Mouse (Mus musculus): ENCODE measurements around the gene Agps. TPM values are rescaled to one million over a fixed set of nuclear protein-coding genes. Genes with fewer than 3 reads are reported as not detected.
A peak's percentile ranks its signal among the peaks of the same experiment; 100 is the strongest.
"Not testable (repeated sequence)": the region's sequence is repeated elsewhere in the genome, so short reads cannot be mapped to it uniquely, and the experiment has no call there.

Agps gene
- total RNA-seq, 2 experiments from 2014 or later: 24.3 to 27.6 TPM

DNA sequence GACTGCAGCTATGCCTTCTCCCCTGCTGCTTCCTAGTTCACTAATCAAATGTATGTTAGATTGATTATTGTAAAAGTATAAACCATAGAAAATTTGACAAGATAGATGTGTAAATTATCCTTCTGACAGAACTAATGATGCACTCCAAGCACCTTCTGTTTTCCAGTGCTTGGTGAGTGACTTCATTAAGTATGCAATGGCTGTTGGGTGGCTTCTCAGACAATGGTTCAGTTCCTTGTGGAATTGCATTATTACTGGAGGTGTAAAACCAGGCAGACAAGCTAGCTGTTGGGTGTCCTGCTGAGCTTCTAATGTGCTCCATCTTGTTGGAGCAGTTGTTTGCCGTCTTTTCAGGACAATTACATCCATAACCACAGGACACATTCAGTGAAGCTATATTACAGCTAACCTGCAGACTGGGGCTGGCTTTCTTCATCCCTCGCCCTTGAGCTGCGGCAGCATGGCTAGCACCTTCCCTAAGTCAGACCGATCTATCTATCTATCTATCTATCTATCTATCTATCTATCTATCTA lies 91.9 kb downstream of the Agps start:
- ATAC-seq (replicated peaks; ENCODE audit: low FRiP score, low TSS enrichment, poor library complexity, severe bottlenecking): no peak

DNA sequence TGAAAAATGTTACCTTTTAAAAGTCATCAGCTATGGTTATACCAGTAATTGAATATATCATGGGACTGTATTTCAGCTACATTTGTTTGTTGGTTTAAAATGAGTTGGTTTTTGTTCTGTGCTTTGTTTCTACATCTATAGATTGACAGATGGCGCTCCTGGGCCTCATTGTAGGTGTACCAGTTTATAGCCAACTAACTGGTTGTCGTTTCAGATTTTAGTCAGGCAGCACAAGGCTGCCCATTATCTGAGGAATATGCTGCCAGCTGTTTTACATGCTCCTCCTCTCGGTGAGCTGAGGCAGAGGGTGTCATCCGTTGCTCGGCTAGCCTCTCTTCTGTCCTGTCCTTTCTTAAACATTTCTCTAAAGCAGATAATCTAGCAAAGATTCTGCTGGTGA lies 94.1 kb downstream of the Agps start:
- ATAC-seq (replicated peaks; ENCODE audit: low FRiP score, low TSS enrichment, poor library complexity, severe bottlenecking): no peak

DNA sequence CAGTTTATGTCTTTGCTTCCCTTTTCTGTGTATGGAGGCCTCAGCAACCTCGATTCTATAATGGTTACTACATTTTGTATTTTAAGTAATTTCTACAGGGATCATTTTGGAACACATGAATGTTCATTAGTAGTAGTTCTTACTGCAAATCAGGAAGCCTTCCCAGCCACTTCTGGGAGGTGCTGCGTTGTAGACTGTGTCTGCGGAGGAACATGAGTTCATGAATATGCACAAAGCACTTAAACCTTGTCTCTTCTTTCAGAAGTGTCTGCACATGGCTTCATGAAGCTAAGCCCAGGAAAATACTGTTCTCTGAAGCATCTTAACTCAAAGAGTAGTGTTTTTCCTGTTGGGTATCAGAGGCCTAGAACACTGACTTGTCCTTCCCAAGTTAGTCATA lies 96.0 kb downstream of the Agps start:
- ATAC-seq (replicated peaks; ENCODE audit: low FRiP score, low TSS enrichment, poor library complexity, severe bottlenecking): no peak

DNA sequence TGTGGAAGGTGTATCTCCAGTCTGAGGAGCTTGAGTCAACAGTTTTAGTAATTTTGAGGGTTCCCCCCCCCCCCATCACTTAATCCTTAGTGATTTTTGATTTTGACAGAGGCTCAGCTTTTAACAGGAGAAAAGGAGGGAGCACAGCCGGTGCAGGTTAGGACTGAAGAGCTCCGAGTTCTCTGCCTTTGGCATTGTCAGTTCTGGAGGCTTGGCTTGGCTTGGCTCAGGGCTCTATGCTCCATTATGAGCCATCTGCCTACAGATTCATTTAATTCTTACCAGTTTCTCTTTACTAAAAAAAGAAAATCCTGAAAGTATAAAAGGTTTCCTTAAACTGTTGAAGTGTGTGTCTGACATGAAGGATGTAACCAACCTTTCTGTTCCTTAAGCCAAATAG lies 97.2 kb downstream of the Agps start:
- ATAC-seq (replicated peaks; ENCODE audit: low FRiP score, low TSS enrichment, poor library complexity, severe bottlenecking): no peak

DNA sequence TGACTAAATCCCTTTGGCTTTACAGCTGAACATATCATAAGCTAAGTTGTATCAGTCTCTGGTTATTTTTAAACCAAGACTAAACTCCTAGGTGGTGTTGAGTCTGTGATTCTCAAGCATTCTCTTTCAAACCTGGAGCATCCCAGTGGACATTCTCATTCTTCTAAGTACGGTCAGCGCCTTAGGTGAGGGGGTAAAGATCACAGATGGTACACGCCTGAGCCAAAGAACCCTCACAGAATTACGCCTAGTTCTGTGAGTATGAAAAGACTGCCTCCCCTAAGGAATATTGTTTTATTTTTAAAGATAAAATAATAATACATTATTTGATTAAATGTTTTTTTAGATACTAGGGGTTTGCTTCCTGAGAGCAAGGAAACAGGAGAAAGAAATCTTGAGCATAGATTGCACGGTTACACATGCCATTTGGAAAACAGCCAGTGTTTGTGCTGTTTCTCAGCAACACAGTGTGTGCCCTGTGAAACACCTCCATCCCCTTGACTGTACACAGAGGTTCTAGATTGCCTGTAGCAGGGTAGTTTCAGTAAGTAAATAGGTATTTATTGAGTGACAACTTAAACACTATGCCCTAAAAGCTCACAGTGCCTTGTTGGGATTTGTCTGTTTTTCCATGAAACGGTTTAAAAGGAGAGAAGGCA lies 97.9 kb downstream of the Agps start:
- no peak for ATAC-seq (replicated peaks; ENCODE audit: low FRiP score, low TSS enrichment, poor library complexity, severe bottlenecking)

DNA sequence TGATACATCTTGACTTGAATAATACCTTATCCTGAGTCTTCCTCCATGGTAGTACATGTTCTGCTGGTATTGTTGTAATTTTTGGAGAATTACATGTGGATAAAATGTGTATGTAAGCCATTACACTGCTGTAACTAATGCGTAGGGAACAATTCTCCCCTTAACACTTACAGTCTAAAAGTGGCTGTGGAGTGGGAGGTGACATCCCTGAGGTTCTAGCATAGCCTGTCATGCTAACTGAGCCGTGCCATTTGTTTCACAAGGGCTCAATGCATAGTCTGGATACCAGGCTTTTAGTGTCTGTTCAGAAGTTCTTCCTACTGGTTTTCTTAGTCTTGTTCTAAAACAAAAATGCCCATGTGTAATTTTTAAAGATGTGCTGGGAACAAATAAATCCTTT lies 99.0 kb downstream of the Agps start:
- ATAC-seq (replicated peaks; ENCODE audit: low FRiP score, low TSS enrichment, poor library complexity, severe bottlenecking): no peak

DNA sequence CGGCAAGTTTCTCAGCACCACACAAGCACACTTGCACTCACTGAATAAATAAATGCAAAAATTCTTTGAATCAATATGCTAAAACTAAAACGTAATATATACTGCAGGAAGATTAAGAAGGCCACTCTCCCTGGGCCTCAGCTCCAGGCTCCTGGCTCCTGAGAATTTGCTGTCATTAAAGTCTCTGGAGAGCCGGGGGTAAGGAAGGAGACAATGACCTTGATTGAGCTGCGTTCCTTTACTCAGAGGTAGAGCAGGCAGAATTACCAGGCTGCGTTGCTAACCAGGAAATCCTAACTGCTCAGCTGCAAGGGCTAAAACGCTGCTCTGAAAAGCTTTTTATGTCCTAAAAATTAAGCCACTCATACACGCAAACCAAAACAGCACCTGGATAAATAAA lies 101.6 kb downstream of the Agps start:
- ATAC-seq (replicated peaks; ENCODE audit: low FRiP score, low TSS enrichment, poor library complexity, severe bottlenecking): no peak

DNA sequence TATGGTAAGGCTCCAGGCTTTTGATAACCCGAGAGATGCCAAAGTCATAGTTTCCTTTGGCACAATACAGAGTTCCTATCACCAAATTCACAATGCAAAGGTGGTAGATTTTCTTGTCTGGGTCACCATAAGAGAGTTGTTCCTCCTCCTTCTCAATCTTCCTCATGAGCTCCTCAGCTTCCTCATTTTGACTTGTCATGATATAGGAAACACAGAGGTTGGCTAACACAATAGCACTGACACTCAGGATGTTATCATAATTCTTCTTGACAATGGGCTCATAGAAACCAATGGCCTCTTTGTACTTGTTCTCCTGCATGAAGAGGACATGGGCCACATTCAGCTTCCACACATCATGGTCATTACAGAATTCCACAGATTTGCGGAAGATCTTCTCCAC lies 104.7 kb downstream of the Agps start:
- not testable (repeated sequence) for ATAC-seq (replicated peaks; ENCODE audit: low FRiP score, low TSS enrichment, poor library complexity, severe bottlenecking)

DNA sequence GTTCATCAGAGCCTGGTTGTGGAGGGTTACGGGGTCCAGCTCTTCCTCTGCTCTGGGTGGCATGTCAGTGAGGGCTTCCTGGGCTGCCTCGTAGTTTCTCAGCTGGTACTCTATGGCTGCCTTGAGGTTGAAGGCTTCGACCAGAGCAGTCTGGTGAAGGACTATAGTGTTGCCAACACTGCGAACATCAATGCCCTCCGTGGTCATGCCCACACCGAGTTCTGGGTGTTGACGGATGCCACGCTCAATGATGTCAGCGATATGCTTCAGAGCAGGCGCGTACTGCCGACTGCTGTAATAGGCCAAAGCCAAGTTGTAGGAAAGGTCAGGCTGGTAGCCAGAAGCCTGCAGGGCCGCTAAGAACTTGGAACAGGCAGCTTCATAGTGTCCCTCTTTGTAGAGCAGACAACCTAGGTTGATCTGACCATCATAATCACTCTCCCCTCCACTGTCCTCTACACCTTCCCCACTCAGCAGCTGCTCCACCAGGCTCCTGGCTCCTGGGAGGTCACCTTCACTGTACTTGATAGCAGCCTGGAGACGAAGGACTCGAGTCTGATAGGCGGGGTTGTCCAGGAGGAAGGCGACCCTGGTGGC lies 105.6 kb downstream of the Agps start:
- ATAC-seq (replicated peaks; ENCODE audit: low FRiP score, low TSS enrichment, poor library complexity, severe bottlenecking): not testable (repeated sequence)

DNA sequence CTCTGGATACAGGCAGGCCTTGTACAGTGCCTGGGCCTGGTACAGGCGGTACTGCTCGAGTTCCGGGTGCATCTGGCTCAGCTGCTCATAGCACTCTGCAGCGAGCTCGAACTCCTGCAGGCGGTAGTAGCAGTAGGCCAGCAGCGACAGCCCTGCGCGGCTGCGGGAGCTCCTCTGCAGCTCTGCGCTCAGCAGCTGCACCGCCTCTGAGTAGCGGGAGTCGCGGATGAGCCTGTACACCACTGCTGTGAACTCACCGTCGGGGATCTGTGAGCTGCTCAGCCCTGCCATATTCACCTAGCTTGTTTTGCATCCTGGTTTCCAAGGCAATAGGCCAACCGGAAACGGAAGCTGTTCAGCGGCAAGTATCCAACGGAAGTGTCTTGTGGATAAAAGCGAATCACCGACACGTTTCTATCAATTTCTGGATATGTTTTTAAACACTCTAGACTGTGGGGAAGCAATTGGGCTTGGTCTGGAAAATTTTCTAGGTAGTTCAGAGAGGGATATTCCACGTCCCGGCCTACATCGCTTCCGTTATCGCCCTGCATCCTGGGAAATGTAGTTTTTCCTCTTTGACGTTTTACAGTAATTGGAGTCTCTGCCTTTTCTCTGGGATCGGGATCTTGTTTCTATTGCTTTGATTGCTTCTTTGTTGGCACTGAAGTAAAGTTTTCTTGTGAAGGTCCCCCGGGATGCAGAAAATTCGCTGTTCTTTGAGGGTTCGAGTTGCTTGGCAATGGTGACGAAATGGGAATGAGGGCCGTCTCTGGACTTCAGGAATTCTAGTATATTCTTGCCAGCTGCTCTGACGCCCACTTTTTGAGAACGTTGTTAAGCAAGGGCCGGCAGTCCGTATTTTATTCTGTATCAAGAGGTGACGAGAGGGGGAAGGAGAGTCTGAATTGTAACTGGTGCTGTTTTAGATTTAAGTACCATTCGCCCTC lies 106.4 kb downstream of the Agps start, which contains the start of gene Ttc30b:
Gene Ttc30b, minus strand, starts transcription at position 469 of the 947 bp plus-strand sequence.
- ATAC-seq (replicated peaks; ENCODE audit: low FRiP score, low TSS enrichment, poor library complexity, severe bottlenecking): peak; percentile 95

DNA sequence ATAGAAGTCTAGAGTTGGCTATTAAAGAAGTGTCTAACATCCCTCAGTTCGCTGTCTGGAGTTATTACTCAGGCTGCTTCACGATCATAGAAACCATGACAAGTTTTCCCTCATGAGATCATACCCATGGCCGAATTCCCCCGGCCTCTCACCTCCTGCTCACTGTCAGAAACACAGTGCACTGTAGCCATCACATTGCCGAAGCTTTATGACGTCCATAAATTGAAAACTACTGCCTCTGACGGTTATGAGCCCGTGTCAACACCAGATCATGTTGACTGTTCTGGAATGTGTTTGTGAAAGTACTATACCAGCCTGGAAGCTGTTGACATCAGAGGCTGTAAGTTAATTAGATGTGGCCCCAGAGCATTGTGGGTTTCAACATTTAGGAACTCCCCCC lies 118.7 kb downstream of the Agps start:
- ATAC-seq (replicated peaks; ENCODE audit: low FRiP score, low TSS enrichment, poor library complexity, severe bottlenecking): no peak

DNA sequence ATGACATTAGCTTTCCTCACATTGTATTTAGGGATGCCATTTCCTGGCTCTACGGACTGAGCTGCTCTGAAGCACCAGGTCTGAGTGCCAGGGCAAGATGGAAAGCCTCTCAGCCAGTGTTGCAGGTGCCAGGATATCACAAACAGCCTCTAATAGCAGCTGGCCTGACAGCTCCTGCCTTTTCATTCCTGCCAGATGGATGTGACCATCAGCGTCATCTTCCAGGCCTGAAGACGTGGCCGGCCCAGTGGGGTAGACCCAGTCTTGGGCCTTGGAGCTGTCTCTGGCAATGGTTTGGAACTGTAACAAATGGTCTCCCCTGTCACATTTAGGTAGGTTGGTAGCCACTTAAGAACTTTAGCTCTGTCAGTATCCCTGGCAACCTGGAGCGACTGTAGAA lies 121.3 kb downstream of the Agps start:
- no peak for ATAC-seq (replicated peaks; ENCODE audit: low FRiP score, low TSS enrichment, poor library complexity, severe bottlenecking)

DNA sequence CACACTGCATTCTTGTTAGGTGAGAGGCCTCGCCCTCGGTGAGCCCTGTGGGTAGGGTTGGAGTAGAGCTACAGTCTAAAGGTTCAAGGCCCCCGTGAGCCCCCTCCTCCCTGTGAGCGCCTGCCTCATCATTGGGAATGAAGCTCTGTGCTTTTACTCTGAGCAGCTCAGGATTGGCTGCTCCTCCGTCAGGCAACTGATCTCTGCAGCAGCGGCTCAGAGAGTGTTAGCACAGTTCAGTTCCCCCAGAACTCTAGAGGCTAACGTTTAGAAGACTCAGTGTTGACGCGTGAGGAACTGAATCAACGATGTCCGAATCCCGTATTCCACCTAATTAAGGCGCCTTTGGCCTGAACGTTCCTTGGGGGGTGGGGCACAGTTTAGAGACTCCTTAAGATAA lies 123.7 kb downstream of the Agps start:
- no peak for ATAC-seq (replicated peaks; ENCODE audit: low FRiP score, low TSS enrichment, poor library complexity, severe bottlenecking)

DNA sequence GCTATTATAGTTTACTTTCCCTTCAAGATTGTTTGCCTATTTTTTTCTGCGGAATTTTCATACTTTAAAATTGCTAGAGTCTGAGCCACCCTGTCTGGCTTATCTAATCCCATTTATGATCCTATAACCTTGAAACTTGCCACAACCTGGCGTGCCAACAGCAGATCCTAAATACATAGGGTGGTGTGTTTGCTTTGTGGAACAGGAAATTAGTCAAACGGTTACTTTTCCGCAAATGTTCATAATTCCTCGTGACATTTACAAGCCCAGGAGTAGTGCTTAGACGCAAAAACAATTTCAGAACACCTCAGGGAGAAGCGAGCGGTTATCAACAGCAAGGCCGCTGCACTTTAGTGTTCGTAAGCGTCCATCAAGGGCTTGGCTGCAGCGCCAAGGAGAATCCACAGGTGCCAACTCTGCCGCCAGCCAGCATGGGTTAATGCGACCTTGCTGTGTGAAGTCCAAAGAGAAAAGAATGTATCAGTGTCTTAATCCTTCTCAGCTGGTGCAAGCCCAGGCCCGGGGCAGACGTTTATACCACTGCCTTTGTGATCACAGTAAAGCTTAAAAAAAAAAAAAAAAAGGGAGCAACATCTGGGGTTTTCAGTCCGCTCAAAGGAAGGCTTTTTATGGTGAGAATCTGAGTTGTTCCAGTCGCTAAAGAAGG lies 127.3 kb downstream of the Agps start:
- no peak for ATAC-seq (replicated peaks; ENCODE audit: low FRiP score, low TSS enrichment, poor library complexity, severe bottlenecking)

DNA sequence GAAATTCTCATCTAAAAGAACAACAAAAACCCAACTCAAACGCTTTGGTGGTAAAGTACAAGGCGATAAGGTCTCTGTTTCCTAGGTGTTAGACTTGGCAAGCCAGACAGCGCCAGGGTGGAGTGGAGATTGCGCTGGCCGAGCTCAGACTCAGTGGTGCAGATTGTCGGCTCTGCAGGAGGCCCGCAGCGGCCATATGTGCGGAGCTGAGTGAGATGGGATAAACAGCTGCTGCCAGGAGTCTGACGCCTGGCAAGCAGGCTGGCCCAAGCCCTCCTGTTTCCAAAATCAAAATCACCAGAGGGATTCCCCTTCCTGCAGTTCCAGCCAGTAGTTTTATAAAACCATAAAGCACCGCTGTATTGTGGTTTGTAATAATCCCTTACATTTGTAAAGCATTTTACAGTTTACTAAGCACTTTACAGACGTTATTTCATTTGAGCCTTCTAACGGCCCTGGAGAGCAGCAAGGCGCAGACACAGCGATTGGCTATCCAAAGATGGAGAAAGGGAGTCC lies 127.9 kb downstream of the Agps start:
- no peak for ATAC-seq (replicated peaks; ENCODE audit: low FRiP score, low TSS enrichment, poor library complexity, severe bottlenecking)

DNA sequence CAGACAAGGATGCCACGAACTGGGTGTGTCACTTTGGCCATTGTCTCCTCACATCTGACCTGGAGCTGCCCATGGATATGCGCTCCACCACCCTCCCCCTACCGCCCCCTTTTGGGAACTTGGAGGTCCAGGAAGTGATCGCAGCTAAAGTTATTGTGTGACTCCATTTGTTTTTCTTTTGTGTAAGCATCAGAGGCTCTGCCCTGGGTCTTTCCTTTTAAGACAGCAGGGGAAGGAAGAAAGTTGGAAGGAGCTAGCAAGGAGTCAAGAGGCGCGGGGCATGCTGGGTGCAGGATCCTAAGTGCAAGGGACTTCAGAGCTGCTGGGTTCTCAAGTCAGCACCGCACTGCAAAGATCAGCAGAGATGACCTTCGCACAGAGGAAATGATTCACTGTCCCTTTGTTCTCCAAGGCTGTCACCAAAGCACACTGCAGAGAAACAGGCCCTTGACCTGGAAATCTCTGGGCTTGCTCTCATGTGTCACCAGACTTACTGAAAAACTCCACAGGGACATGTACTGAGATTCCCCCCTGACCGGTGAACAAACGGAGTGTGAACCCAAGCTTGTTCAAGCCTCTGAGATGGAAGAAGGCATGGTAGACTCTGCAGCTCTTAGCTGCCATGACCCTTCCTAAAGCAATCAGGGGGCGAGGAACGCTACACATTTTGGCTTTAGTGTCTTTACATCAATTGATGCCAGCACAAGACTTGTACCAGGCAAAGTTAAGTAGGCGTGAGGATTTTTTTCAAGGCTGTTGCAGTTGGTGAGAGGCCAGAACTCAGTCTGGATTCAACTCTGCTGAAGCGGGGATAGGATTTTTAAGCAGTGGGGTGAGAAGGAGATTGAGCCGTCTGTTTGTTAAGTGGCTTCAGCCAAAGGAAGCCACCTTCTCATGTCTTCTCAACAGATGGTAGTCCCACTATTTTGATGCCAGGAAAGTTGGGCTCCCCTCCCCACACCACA lies 128.7 kb downstream of the Agps start:
- ATAC-seq (replicated peaks; ENCODE audit: low FRiP score, low TSS enrichment, poor library complexity, severe bottlenecking): no peak

DNA sequence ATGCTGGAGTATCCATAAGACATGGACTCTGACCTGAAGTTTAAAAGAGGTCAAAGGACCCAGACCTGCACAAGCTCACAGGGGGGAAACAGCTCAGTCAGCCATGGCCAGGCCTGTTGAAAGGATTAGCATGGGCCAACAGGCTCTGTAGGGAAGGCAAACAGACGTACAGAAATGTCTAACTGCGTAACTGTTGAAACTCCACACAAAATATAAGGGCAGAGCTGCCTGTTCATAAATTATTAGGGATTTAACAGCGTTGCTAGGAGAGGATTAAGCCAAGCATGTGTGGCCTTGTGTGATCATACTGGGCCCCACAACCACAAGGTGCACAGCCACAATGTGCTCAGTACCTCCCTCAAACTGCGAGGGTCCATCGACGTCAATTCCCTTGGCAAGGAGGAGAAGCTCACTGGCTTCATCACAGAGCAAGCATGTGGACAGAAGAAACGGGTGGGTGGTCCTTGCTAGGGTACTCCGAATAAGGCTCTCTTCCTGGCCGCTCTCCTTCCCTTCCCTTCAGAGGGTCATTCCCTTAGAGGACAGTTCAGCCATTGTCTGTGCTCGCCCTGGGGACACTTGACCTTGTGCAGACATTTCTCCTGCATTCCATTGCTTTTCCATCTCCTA lies 131.3 kb downstream of the Agps start:
- ATAC-seq (replicated peaks; ENCODE audit: low FRiP score, low TSS enrichment, poor library complexity, severe bottlenecking): no peak

DNA sequence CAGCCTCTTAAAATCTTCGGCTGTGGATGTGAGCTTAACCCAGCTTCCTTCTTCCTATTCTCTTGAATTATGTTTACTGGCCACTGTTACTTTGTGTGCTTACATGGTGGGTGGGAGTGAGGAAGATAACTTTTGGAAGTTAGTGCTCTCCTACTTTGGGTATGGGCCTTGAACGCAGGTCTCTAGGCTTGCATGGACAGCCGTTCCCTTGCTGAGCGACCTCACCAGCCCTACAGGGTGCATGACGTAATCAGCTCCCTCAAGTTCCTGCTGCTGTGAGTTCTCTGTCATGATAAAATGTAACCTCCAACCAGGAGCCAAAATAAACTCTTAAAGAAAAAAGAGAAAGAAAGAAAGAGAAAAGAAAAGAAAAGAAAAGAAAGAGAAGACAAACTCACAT lies 132.1 kb downstream of the Agps start:
- no peak for ATAC-seq (replicated peaks; ENCODE audit: low FRiP score, low TSS enrichment, poor library complexity, severe bottlenecking)

Measured in megakaryocyte-erythroid progenitor cell, adult 5-6 weeks (primary cell).